Mouse (Mus musculus): ENCODE measurements around the gene Nol6. TPM values are rescaled to one million over a fixed set of nuclear protein-coding genes. Genes with fewer than 3 reads are reported as not detected.

The Nol6 gene
- polyA plus RNA-seq, 1 experiment from 2014 or later, result 27.1 TPM

GRCm38 (mm10) chr4:41115074-41115473 is 9.2 kb downstream of the Nol6 start:
- no peaks in the 10 kb centered on the region for H3K9me3 ChIP-seq
- WGBS, result 88% methylated on average over 6 of the region's 6 CpGs
- H3K36me3 ChIP-seq, result peaks cover 60% of the 10 kb centered on the region
- no peak overlapping the region for H3K9ac ChIP-seq
- H3K4me1 ChIP-seq, result no peaks in the 10 kb centered on the region
- H3K4me3 ChIP-seq, result no peak overlapping the region
- H3K27ac ChIP-seq, result no peak overlapping the region
- H3K27me3 ChIP-seq (replicated peaks), result no peaks in the 10 kb centered on the region
- no peak overlapping the region for H3K4me2 ChIP-seq (replicated peaks)
- no peak for ATAC-seq (ENCODE audit: low FRiP score, low read depth)

- H3K9ac ChIP-seq, result no peak overlapping the region
- H3K4me2 ChIP-seq (replicated peaks), result no peak overlapping the region
- H3K27ac ChIP-seq, result no peak overlapping the region
- no peak overlapping the region for H3K4me3 ChIP-seq
- no peaks in the 10 kb centered on the region for H3K4me1 ChIP-seq
- no peaks in the 10 kb centered on the region for H3K9me3 ChIP-seq
- H3K36me3 ChIP-seq, result peaks cover 55% of the 10 kb centered on the region
- ATAC-seq (ENCODE audit: low FRiP score, low read depth), result no peak
- WGBS, result 83% methylated on average over 9 of the region's 9 CpGs
- no peaks in the 10 kb centered on the region for H3K27me3 ChIP-seq (replicated peaks)
Measured at GRCm38 (mm10) chr4:41114358-41115070, 9.7 kb downstream of the Nol6 start.

- no peak overlapping the region for H3K4me2 ChIP-seq (replicated peaks)
- H3K4me1 ChIP-seq, result no peaks in the 10 kb centered on the region
- no peak overlapping the region for H3K4me3 ChIP-seq
- no peak overlapping the region for H3K27ac ChIP-seq
- WGBS, result 87% methylated on average over 10 of the region's 10 CpGs
- H3K9me3 ChIP-seq, result no peaks in the 10 kb centered on the region
- ATAC-seq (ENCODE audit: low FRiP score, low read depth), result no peak
- no peak overlapping the region for H3K9ac ChIP-seq
- H3K36me3 ChIP-seq, result peaks cover under 1% of the 10 kb centered on the region; the same call in 1 of the 2 replicates
- no peaks in the 10 kb centered on the region for H3K27me3 ChIP-seq (replicated peaks)
Measured at GRCm38 (mm10) chr4:41108717-41109425, 15.4 kb downstream of the Nol6 start.

- no peak overlapping the region for H3K9ac ChIP-seq
- no peaks in the 10 kb centered on the region for H3K4me1 ChIP-seq
- ATAC-seq (ENCODE audit: low FRiP score, low read depth), result no peak
- no peak overlapping the region for H3K4me2 ChIP-seq (replicated peaks)
- no peak overlapping the region for H3K27ac ChIP-seq
- H3K36me3 ChIP-seq, result no peaks in the 10 kb centered on the region
- H3K9me3 ChIP-seq, result no peaks in the 10 kb centered on the region
- no peak overlapping the region for H3K4me3 ChIP-seq
- no peaks in the 10 kb centered on the region for H3K27me3 ChIP-seq (replicated peaks)
- WGBS, result 84% methylated on average over 4 of the region's 4 CpGs
Measured at GRCm38 (mm10) chr4:41107440-41107839, 16.8 kb downstream of the Nol6 start.

GRCm38 (mm10) chr4:41102901-41103300 is 21.4 kb downstream of the Nol6 start:
- no peak overlapping the region for H3K9ac ChIP-seq
- no peak for ATAC-seq (ENCODE audit: low FRiP score, low read depth)
- H3K27me3 ChIP-seq (replicated peaks), result peaks cover 15% of the 10 kb centered on the region
- H3K36me3 ChIP-seq, result no peaks in the 10 kb centered on the region
- no peaks in the 10 kb centered on the region for H3K9me3 ChIP-seq
- no peak overlapping the region for H3K4me2 ChIP-seq (replicated peaks)
- H3K4me1 ChIP-seq, result peaks cover 8% of the 10 kb centered on the region
- no peak overlapping the region for H3K27ac ChIP-seq
- no peak overlapping the region for H3K4me3 ChIP-seq

GRCm38 (mm10) chr4:41100986-41101385 is 23.3 kb downstream of the Nol6 start:
- Histone ChIP-seq H3K27me3 (replicated peaks) (peaks cover 34% of the 10 kb centered on the region), H3K9ac (no peak overlapping the region), H3K9me3 (no peaks in the 10 kb centered on the region), H3K4me1 (peaks cover 10% of the 10 kb centered on the region), H3K27ac (no peak overlapping the region), H3K4me2 (replicated peaks) (no peak overlapping the region), H3K36me3 (no peaks in the 10 kb centered on the region), H3K4me3 (no peak overlapping the region)
- no peak for ATAC-seq (ENCODE audit: low FRiP score, low read depth)
- WGBS, result 24% methylated on average over 1 of the region's 1 CpGs

GRCm38 (mm10) chr4:41098577-41098951 is 25.7 kb downstream of the Nol6 start:
- Histone ChIP-seq H3K9me3 (no peaks in the 10 kb centered on the region), H3K36me3 (no peaks in the 10 kb centered on the region), H3K27ac (no peak overlapping the region), H3K9ac (peak overlapping the region; percentile 59; the same call in 1 of the 2 replicates), H3K27me3 (replicated peaks) (peaks cover 40% of the 10 kb centered on the region), H3K4me1 (peaks cover 10% of the 10 kb centered on the region), H3K4me2 (replicated peaks) (peak overlapping the region; percentile 87), H3K4me3 (peak overlapping the region; percentile 37)
- ATAC-seq (ENCODE audit: low FRiP score, low read depth), result 0 out of 2 replicates have a peak, but pooled peaks have one; percentile 26
- 19% methylated on average over 11 of the region's 11 CpGs for WGBS

- Histone ChIP-seq H3K27ac (no peak within 1 kb of the TSS), H3K4me2 (replicated peaks) (peak within 1 kb of the TSS; percentile 87), H3K4me1 (peaks cover 10% of the 10 kb centered on the region), H3K36me3 (no peaks in the 10 kb centered on the region), H3K9ac (peak within 1 kb of the TSS; percentile 59), H3K9me3 (no peaks in the 10 kb centered on the region), H3K27me3 (replicated peaks) (peaks cover 40% of the 10 kb centered on the region), H3K4me3 (peak within 1 kb of the TSS; percentile 37)
- WGBS, result under 1% methylated on average over 42 of the region's 42 CpGs
- peak; percentile 54 for ATAC-seq (ENCODE audit: low FRiP score, low read depth)
Measured at GRCm38 (mm10) chr4:41097871-41098576, 26.2 kb downstream of the Nol6 start, which contains the start of gene Aqp3. Aqp3 (minus strand) TSS chr4:41098183.

GRCm38 (mm10) chr4:41097381-41097780 is 26.9 kb downstream of the Nol6 start:
- Histone ChIP-seq H3K9ac (no peak overlapping the region), H3K27me3 (replicated peaks) (peaks cover 40% of the 10 kb centered on the region), H3K4me2 (replicated peaks) (peak overlapping the region; percentile 87), H3K36me3 (no peaks in the 10 kb centered on the region), H3K4me3 (no peak overlapping the region), H3K4me1 (peaks cover 10% of the 10 kb centered on the region), H3K27ac (no peak overlapping the region), H3K9me3 (no peaks in the 10 kb centered on the region)
- no peak for ATAC-seq (ENCODE audit: low FRiP score, low read depth)
- 46% methylated on average over 13 of the region's 13 CpGs for WGBS

GRCm38 (mm10) chr4:41096794-41097193 is 27.5 kb downstream of the Nol6 start:
- ATAC-seq (ENCODE audit: low FRiP score, low read depth), result no peak
- H3K27me3 ChIP-seq (replicated peaks), result peaks cover 40% of the 10 kb centered on the region
- 61% methylated on average over 5 of the region's 5 CpGs for WGBS
- no peak overlapping the region for H3K4me3 ChIP-seq
- H3K27ac ChIP-seq, result no peak overlapping the region
- H3K9me3 ChIP-seq, result no peaks in the 10 kb centered on the region
- H3K36me3 ChIP-seq, result no peaks in the 10 kb centered on the region
- H3K9ac ChIP-seq, result no peak overlapping the region
- no peak overlapping the region; the same call in 1 of the 2 replicates for H3K4me2 ChIP-seq (replicated peaks)
- H3K4me1 ChIP-seq, result peaks cover 10% of the 10 kb centered on the region

GRCm38 (mm10) chr4:41096169-41096568 is 28.1 kb downstream of the Nol6 start:
- H3K4me3 ChIP-seq, result no peak overlapping the region
- no peaks in the 10 kb centered on the region for H3K9me3 ChIP-seq
- no peak overlapping the region; the same call in 1 of the 2 replicates for H3K4me2 ChIP-seq (replicated peaks)
- H3K4me1 ChIP-seq, result peaks cover 10% of the 10 kb centered on the region
- no peak overlapping the region for H3K9ac ChIP-seq
- no peaks in the 10 kb centered on the region for H3K36me3 ChIP-seq
- ATAC-seq (ENCODE audit: low FRiP score, low read depth), result no peak
- no peak overlapping the region for H3K27ac ChIP-seq
- WGBS, result 69% methylated on average over 8 of the region's 8 CpGs
- peaks cover 40% of the 10 kb centered on the region for H3K27me3 ChIP-seq (replicated peaks)

GRCm38 (mm10) chr4:41094361-41094760 is 29.9 kb downstream of the Nol6 start:
- H3K9ac ChIP-seq, result no peak overlapping the region
- H3K27ac ChIP-seq, result no peak overlapping the region
- peaks cover 10% of the 10 kb centered on the region for H3K4me1 ChIP-seq
- no peak overlapping the region for H3K4me2 ChIP-seq (replicated peaks)
- H3K36me3 ChIP-seq, result no peaks in the 10 kb centered on the region
- 84% methylated on average over 9 of the region's 9 CpGs for WGBS
- peaks cover 35% of the 10 kb centered on the region for H3K27me3 ChIP-seq (replicated peaks)
- H3K4me3 ChIP-seq, result no peak overlapping the region
- ATAC-seq (ENCODE audit: low FRiP score, low read depth), result no peak
- H3K9me3 ChIP-seq, result no peaks in the 10 kb centered on the region

Data from neural tube, embryonic 12.5 days (tissue).